Mouse (Mus musculus): Measurements from ENCODE around the gene Man1c1. TPM values are rescaled to one million over a fixed set of nuclear protein-coding genes. Genes with fewer than 3 reads are reported as not detected.

Gene Man1c1
- total RNA-seq, 2 experiments from 2014 or later, result 18.9 to 19.8 TPM

GRCm38 (mm10) chr4:134725735-134726345 lies 21.8 kb upstream of the Man1c1 start:
- no peak for DNase-seq (ENCODE audit: low spot score in 2 of 2)

DNA sequence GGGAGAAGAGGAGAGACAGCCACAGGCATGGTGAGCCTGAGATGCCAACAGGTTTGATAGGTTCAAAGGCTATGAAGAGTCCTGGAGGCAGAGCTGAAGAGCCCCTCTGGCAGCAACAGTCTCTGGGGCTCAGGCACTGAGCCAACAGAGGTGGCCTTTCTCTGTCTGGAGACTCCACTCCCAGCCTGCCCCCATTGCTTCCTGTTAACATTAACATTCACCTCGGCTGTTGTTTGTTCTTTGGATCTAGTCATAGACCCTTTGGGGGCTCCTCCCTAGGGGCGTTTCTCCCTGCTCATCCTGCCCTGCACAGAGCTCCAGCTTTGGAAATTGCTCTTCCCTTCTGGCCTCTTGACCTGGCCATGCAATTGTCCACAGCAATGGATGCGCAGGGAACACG lies 20.9 kb upstream of the Man1c1 start:
- DNase-seq (ENCODE audit: low spot score in 2 of 2), result no peak

DNA sequence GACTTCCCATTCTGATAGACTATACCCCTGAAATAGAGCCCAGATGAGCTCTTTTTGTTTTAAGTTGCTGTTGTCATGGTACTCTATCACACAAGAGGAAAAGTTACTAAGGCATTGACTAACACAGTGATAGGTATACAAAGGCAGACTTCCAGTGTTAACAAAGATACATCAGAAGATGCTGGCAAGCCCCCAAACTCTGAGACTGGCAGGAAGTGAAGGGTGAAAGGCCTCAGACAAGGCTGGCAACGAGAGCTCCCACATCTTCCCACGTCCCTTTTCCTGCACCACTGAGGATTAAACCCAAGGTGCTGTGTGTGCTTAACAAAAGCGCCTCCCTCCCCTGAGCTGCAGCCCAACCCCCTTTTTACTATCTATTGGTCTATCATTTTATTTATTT lies 19.2 kb upstream of the Man1c1 start:
- no peak for DNase-seq (ENCODE audit: low spot score in 2 of 2)

DNA sequence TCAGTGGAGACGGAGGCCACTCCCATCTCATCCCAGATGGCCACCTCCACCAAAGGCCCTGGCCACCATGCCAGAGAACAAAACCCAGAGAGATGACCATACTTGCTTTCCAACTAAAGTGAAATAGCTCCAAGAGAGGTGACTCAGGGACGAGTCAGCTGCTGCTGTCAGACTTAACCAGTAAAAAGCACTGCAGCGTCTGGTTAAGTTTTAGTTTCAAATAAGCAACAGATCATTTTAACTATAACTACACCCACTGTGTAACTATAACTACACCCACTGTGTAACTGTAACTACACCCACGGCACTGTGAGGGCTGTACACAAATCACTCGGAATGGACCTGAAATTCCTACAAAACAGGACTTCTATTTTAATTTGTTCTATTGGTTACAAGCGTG lies 17.0 kb upstream of the Man1c1 start:
- no peak for DNase-seq (ENCODE audit: low spot score in 2 of 2)

GRCm38 (mm10) chr4:134720371-134720770 lies 16.3 kb upstream of the Man1c1 start:
- no peak for DNase-seq (ENCODE audit: low spot score in 2 of 2)

DNA sequence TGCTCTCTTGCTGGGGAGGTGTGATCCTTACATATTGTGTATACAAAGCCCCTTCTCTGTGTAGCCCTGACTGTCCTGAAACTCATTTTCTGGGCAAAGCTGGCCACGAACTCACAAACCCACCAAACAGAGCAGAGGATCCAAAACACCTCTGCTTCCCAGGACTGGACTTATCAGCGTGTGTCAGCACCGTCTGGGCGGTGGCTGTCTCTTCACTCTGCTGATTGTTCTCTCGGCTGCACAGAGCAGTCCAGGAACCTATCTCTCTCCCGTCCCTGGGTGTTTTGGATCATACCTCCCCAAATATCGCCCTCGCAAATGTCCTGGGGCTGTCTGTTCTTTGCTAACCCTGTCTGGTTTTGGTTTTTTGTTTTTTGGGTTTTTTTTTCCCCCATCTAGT lies 15.4 kb upstream of the Man1c1 start:
- DNase-seq (ENCODE audit: low spot score in 2 of 2), result no peak

GRCm38 (mm10) chr4:134713937-134714336 lies 9.8 kb upstream of the Man1c1 start:
- DNase-seq (ENCODE audit: low spot score in 2 of 2), result peak; percentile 65 to 78

DNA sequence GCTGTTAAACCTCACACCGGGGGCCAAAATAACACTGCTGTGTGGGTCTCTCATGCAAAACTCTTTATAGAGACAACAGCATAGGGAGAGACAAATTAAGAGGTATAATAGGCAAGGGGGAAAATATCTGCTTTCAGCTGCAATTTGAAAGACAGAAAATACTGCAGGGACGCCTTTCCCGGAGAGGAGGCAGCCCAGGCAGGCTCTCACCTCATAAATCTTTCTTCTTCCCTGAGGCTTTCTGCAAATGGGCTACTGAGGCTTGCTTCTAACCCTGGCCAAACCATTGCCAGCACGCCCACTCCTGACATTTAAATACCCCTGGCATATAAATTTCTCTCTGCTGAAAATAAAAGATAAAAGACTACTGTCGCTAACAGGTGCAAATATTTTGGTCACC lies 1.2 kb upstream of the Man1c1 start:
- DNase-seq (ENCODE audit: low spot score in 2 of 2), result no peak

GRCm38 (mm10) chr4:134704590-134704989 lies 500 bp upstream of the Man1c1 start:
- peak in 1 of 2 experiments; percentile 40 for DNase-seq (ENCODE audit: low spot score in 2 of 2)

- DNase-seq (ENCODE audit: low spot score in 2 of 2), result no peak
These were observed 882 bp downstream of the Man1c1 start for GRCm38 (mm10) chr4:134702981-134703834.

GRCm38 (mm10) chr4:134701934-134702333 lies 2.2 kb downstream of the Man1c1 start:
- DNase-seq (ENCODE audit: low spot score in 2 of 2), result peak; percentile 69 to 79

GRCm38 (mm10) chr4:134700911-134701310 lies 3.2 kb downstream of the Man1c1 start:
- no peak for DNase-seq (ENCODE audit: low spot score in 2 of 2)

DNA sequence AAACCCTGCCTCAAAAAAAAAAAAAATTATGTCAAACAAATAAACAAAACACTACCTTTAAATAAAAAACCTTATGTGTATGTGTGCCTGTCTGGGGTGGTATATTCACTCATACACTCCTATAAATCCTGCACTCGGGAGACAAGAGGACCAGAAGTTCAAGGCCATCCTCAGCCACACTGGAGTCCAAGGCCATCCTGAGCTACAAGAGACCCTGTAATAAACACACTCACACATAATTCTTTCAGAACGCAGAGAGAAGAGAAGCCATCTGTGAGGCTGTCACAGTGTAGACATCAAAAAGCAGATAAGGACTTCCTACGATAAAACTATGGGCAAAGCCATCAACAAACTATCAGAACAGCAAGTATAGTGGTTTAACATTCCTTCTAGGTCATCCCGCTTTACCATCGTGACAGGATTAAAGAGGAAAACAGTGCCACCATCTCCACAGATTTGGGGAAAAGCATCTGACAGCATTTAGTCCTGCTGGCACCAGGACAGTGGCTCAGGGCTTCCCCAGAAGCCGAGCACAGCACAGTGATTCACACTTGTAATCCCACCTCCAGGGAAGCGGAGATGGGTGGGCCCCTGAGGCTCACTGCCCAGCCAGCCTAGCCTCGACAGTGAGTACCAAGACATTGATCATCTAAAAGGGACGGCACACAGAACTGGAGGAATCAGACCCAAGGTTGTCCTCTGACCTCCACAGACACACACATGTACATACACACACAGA lies 10.7 kb downstream of the Man1c1 start:
- DNase-seq (ENCODE audit: low spot score in 2 of 2), result no peak

- no peak for DNase-seq (ENCODE audit: low spot score in 2 of 2)
These were observed 11.7 kb downstream of the Man1c1 start for GRCm38 (mm10) chr4:134692388-134692787.

DNA sequence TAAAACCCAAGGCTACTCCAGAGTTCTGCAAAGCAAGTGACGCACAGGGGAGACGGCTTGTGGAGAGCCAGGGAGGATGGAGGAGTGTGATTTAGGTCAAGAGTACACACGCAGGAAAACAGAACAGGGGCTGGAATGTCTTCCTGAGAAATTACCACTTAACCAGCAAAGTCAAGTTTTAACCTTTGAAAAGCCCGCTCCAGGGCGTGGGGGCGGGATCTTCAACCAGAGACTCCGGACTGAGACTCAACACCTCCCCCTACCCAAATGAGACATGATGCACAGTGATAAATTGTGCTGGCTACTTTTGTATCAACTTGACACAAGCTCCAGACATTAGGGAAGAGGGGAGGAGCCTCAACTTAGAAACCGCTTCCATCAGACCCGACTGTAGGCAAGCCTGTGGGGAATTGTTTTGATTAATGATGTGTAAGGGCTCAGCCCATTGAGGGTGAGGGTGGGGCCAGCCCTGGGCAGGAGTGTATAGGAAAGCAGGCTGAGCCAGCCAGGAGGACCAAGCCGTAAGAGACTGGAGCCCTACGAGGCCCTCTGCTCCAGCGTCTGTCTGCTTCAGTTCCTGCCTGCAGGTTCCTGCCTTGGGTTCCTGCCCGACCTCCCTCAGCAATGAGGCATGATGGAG lies 17.9 kb downstream of the Man1c1 start:
- no peak for DNase-seq (ENCODE audit: low spot score in 2 of 2)

DNA sequence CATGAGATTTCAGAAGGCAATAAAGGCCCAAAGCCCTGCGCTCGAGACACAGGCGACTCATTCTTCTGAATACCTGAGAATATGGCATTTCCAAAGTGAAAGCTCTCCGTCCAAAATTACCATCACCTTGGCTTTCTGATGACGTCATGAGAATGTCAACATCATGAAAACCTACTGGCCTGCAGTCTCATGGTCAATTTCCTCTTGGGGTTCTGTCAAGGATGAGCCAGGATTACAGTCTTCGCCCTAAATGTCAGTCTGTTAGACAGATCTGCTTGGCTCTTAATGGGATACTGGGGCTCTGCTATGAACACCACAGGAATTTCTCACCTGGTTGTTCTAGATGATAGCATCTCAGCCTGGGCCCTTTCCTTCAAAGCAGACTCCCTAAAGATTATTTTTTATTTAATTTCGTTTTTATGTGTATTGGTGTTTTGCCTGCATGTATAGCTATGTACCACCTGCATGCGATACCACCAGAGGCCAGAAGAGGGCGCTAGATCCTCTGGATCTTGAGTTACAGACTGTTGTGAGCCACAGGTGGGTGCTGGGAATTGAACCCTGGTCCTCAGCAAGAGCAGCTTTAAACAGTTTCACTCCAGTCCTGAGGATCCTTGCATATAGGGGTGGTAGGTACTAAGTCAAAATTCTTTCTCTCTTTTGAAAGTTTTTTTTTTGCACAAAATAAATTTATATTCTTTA lies 19.3 kb downstream of the Man1c1 start:
- DNase-seq (ENCODE audit: low spot score in 2 of 2), result no peak

DNA sequence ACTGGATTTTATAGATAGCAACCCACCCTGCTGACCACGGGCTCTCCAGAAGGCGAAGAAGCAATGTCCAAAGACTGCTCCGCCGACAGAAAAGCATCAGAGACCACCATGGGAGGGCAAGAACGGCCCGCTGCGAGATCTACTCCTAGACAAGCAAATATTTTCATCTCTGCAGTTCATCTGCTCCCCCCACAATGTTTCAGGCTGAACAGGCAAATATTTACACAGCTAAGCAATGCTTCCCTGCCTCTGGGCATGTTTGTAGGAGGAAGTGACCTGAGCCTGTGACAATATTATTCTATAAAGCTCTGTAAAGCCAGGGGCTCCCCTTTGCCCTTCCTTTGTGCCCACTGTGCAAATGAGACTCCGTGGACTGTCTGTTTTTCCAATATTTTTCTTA lies 20.2 kb downstream of the Man1c1 start:
- DNase-seq (ENCODE audit: low spot score in 2 of 2), result no peak

DNA sequence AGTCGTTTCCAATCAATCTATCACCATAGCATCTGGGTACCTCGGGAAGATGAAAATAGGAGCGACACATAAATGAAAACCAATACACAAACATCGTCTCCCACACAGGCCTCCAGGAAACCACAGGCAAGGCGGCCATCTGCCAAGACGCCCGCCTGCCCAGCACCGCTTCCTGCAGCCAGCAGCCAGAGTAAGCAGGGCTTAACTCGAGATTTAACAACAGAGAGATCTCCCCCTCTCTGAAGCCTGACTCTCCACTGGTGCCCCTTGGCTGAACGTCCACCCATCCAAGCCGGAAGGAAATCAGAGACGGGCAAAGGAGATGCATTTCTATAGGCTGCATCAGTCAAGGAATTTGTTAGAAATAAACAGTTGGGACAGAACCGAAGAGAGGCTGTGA lies 21.1 kb downstream of the Man1c1 start:
- no peak for DNase-seq (ENCODE audit: low spot score in 2 of 2)

DNA sequence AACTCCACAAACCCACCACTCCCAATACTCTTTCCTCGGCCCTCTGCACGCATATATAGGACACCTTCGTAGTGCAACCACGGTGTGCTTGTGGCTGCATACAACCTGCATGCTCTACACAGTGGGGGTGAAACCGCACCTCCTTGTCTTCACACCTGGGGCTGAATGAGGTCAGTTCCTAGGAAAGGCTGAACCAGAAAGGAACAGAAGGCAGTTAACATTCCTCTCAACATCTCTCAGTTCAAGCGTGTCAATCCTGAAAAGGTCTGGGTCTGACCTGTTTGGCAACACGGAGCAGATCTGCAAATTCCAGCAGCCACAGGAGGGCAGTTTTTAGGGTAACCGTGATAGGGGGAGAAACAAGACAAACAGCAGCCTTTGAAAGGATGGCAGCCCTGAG lies 21.7 kb downstream of the Man1c1 start:
- no peak for DNase-seq (ENCODE audit: low spot score in 2 of 2)

GRCm38 (mm10) chr4:134681819-134682218 lies 22.3 kb downstream of the Man1c1 start:
- DNase-seq (ENCODE audit: low spot score in 2 of 2), result no peak

Measured in layer of hippocampus, postnatal 14 days (tissue).